Mouse (Mus musculus) small intestine, adult 2 months (tissue): ENCODE measurements around the gene Alg5.

Source experiments
- CTCF ChIP-seq: fragments of 200-500 bp; IDR thresholded peaks from 2 replicates; pipeline ENCODE4 v1.5.1; 2012; ENCODE audit warnings: low read depth, mild to moderate bottlenecking, control low read depth, inconsistent platforms, low read length, moderate library complexity, mixed read lengths; ENCODE audit not compliant: insufficient replicate concordance, insufficient read length; ENCODE audit errors: extremely low read depth
- POLR2A ChIP-seq: fragments of 200-500 bp; IDR thresholded peaks from 2 replicates; pipeline ENCODE4 v1.6.1; 2012; ENCODE audit warnings: low read depth, mild to moderate bottlenecking, control low read depth, inconsistent platforms, low read length, moderate library complexity

- TF ChIP-seq CTCF = no peak
- TF ChIP-seq POLR2A = no peak
These were observed 3.0 kb upstream of the Alg5 start for GRCm38 (mm10) chr3:54732371-54732770.
